Mouse (Mus musculus) ES-E14 (cell line): ENCODE data around the gene Cars. TPM values are rescaled to one million over a fixed set of nuclear protein-coding genes. Genes with fewer than 3 reads are reported as not detected.
"Not testable (repeated sequence)": the region's sequence is repeated elsewhere in the genome, so short reads cannot be mapped to it uniquely, and the experiment has no call there.

Experiments
- DNase-seq: peaks from one replicate; pipeline ENCODE4 v3.0.0-alpha.2; 2013; ENCODE audit warnings: low read depth, low spot score
- H3K27ac ChIP-seq: 2 replicates; pipeline ENCODE4 v1.5.1; 2012; ENCODE audit warnings: low read depth, mild to moderate bottlenecking, low read length, moderate library complexity, mixed read lengths; ENCODE audit not compliant: poor library complexity, insufficient read depth, severe bottlenecking
- H3K36me3 ChIP-seq: 2 replicates; pipeline ENCODE4 v1.6.1; 2012; ENCODE audit warnings: mild to moderate bottlenecking, low read length, moderate library complexity, mixed read lengths; ENCODE audit not compliant: control insufficient read depth, poor library complexity, insufficient read depth, severe bottlenecking
- H3K4me1 ChIP-seq, 2 experiments: fragments of 150-350 bp in 1 of 2; sonication (generic) in 1 of 2; 2 replicates each; pipeline ENCODE4 v1.6.1; 2012; ENCODE audit warnings: low read length in 2 of 2, mild to moderate bottlenecking in 1 of 2, mixed read lengths in 1 of 2; ENCODE audit not compliant: control insufficient read depth in 2 of 2, insufficient read depth in 2 of 2, poor library complexity in 1 of 2
- H3K4me3 ChIP-seq, 2 experiments: fragments of 150-350 bp in 1 of 2; sonication (generic) in 1 of 2; 2 replicates each; pipeline ENCODE4 v1.5.1; 2012; ENCODE audit warnings: low read length in 2 of 2, low read depth in 1 of 2, mild to moderate bottlenecking in 1 of 2, mixed read lengths in 1 of 2; ENCODE audit not compliant: insufficient read depth in 1 of 2, poor library complexity in 1 of 2, severe bottlenecking in 1 of 2
- H3K9ac ChIP-seq: 2 replicates; pipeline ENCODE4 v1.6.1; 2012; ENCODE audit warnings: low read depth, mild to moderate bottlenecking, low read length, mixed read lengths; ENCODE audit not compliant: poor library complexity, insufficient read depth, severe bottlenecking
- H3K9me3 ChIP-seq: fragments of 150-350 bp; sonication (generic); 2 replicates; pipeline ENCODE4 v1.6.1; 2012; ENCODE audit warnings: low read depth, mild to moderate bottlenecking, low read length; ENCODE audit not compliant: control insufficient read depth, insufficient read depth
- CHD2 ChIP-seq: IDR thresholded peaks from 2 replicates; pipeline ENCODE4 v1.6.1; 2014; ENCODE audit warnings: mild to moderate bottlenecking, low read depth, low read length, inconsistent platforms
- HCFC1 ChIP-seq: IDR thresholded peaks from 2 replicates; pipeline ENCODE4 v1.6.1; 2012; ENCODE audit warnings: low read length, inconsistent platforms, borderline replicate concordance; ENCODE audit not compliant: insufficient read depth
- MAFK ChIP-seq: IDR thresholded peaks from 2 replicates; pipeline ENCODE4 v1.6.1; 2014; ENCODE audit warnings: mild to moderate bottlenecking, low read depth, low read length, inconsistent platforms; ENCODE audit not compliant: insufficient read depth
- ZC3H11A ChIP-seq: IDR thresholded peaks from 2 replicates; pipeline ENCODE4 v1.6.1; 2012; ENCODE audit warnings: low read depth, mild to moderate bottlenecking, inconsistent platforms, low read length, borderline replicate concordance
- ZNF384 ChIP-seq: IDR thresholded peaks from 2 replicates; pipeline ENCODE4 v1.6.1; 2012; ENCODE audit warnings: low read depth, low read length, inconsistent platforms
- in situ Hi-C, 2 experiments: fragments of 600-800 bp; cut with MboI; formaldehyde crosslinking; loops; one replicate each; pipeline ENCODE4 v1.15.1; 2025; ENCODE audit warnings: low sequenced_read_pairs in 2 of 2, inconsistent platforms in 1 of 2; ENCODE audit not compliant: unreplicated experiment in 2 of 2
- total RNA-seq: library from RNA; depleted of rRNA; stranded (reverse); fragments of 300-350 nt; gene quantifications from 2 replicates; pipeline ENCODE4 v1.2.3, GENCODE M21; 2012; rRNA removed

Gene Cars
- 153 and 241 TPM in 2 replicates for total RNA-seq

DNA sequence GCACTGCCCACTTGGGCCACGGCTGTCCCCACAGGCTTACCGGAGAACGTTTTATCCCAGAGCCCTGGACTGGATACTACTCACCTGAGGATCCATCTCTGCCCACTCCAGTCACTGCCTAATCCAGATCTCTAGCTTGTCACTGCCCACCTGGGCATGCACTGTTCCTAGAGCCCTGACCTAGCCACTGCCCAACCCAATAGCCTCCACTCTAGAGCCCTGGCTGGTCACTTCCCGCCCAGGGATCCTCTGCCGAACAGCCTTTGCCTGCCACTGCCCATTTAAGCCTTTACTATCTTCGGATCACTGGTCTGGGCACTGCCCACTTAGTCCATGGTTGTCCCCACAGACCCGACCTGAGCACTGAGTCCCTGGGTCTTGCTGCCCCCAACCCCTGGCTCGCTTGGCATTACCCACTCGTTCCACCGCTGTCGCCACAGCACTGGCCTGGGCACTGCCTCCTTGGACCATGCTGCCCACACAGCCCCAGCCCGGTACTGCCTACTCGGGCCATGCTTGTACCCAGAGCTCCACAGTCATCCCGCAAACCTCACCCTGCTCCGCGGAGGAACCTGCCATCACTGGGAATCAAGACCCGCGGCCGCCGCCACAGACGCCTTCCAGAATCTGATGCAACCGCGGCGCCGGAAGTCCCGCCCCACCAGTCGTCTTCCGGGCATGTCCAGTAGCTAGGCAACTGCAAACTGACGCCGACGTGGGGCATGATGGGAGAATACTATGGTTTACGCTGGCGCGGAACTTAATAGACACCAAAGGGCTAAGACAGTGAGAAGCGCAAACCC lies at the start of gene Cars:
Cars (minus strand) TSS at position 663 of the 803 bp plus-strand sequence.
- peak within 1 kb of the TSS; percentile 89 for H3K9ac ChIP-seq
- no peaks in the 10 kb centered on the region for H3K9me3 ChIP-seq
- peak within 1 kb of the TSS; percentile 42; the same call in 1 of the 2 replicates for H3K27ac ChIP-seq
- peak within 1 kb of the TSS; percentile 84 to 100 for H3K4me3 ChIP-seq
- in situ Hi-C loops, result loop anchor here in 1 of 2 experiments (10.0 kb wide), 1 partner anchor 95 kb away; no protein-coding TSS in a partner anchor
- peaks cover 25% of the 10 kb centered on the region for H3K36me3 ChIP-seq
- TF ChIP-seq CHD2 (0 out of 2 replicates have a peak, but pooled peaks have one; percentile 26), MAFK (no peak), ZNF384 (no peak), HCFC1 (peak; percentile 71; the same call in 1 of the 2 replicates), ZC3H11A (no peak)
- peaks cover 4 to 9% of the 10 kb centered on the region in 2 experiments; a peak in 3 of 4 replicates for H3K4me1 ChIP-seq
- no peak for DNase-seq

DNA sequence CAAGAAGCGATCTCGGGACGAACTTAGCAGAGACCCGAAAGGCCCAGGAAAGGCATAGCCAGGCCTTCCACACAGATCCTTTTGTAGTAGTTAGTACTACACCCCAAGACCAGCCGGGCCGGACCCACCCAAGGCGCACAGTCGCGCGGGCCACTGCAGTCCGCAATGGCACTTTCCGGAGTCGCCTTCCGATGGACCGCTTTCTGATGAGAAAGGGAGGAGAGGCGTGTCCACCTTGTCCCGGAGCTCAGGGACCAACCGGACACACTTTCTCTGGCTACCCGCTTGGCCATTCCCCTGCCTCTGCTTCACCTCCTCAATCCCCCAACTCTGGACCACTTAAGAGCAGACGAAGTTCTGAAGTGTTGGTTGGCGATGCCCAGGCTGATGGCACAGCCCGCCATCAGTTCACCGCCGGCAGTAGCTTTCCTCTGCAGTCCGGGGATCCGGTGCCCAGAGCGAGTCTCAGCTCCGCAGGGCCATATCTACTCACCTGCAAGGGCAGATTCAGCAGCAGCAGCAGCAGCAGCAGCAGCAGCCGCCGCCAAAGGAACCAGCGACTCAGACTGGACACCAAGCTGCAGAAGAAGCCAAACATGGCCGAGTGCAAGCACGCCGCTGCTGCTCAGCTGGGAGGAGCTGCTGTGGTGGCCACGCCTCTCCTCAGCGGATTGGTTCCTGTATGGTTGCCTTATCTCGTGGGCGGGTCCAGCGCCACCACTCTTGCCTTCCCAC lies 49.3 kb upstream of the Cars start, which contains the start of gene Tnfrsf22:
Tnfrsf22 (minus strand) TSS at position 628 of the 735 bp plus-strand sequence.
- H3K4me3 ChIP-seq, result peak within 1 kb of the TSS; percentile 90 to 97
- no peaks in the 10 kb centered on the region for H3K4me1 ChIP-seq
- in situ Hi-C loops, result no loop called here
- H3K36me3 ChIP-seq, result no peaks in the 10 kb centered on the region
- peak within 1 kb of the TSS; percentile 89 for H3K9ac ChIP-seq
- DNase-seq, result peak; percentile 73
- H3K27ac ChIP-seq, result no peak within 1 kb of the TSS
- TF ChIP-seq CHD2 (no peak), MAFK (no peak), ZC3H11A (no peak), ZNF384 (no peak), HCFC1 (no peak)
- no peaks in the 10 kb centered on the region for H3K9me3 ChIP-seq

DNA sequence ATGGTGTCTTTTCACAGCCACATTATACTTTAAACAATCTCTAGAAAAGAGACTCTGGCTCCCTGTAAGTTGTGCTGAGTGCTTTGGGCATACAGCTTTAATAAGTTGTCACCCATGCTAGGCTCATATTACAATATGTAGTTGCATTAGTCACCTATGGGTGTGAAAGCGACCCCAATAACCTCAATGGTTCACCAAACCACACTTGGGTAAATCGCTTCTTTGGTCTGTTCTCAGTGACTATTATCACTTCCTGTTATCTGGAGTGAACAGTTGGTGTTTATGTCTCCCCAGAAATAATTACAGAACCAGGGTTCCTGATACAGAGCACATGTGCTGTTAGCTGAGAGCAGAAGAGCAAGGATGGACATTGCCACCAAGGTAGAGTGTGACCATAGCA lies 44.1 kb upstream of the Cars start:
- H3K4me1 ChIP-seq, DNase-seq, H3K9me3 ChIP-seq, H3K27ac ChIP-seq, H3K4me3 ChIP-seq, in situ Hi-C loops, H3K9ac ChIP-seq, H3K36me3 ChIP-seq: not testable (repeated sequence)

DNA sequence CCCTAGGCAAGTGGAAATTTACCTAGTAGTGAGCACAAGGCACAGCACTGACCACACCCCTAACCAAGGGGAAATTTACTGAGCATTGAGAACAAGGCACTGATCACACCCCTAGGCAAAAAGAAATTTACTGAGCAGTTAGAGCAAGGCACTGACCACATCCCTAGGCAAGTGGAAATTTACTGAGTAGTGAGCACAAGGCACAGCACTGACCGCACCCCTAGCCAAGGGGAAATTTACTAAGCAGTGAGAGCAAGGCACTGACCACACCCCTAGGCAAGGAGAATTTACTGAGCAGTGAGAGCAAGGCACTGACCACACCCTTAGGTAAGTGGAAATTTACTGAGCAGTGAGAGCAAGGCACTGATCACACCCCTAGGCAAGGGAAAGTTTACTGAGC lies 36.8 kb upstream of the Cars start:
- in situ Hi-C loops, result no loop called here
- TF ChIP-seq MAFK (no peak), ZNF384 (no peak)
- Histone ChIP-seq H3K9me3 (no peaks in the 10 kb centered on the region), H3K27ac (peak overlapping the region; percentile 44), H3K4me3 (no peak overlapping the region), H3K4me1 (peaks cover 0 to 3% of the 10 kb centered on the region in 2 experiments; a peak in 1 of 4 replicates), H3K36me3 (peaks cover 2% of the 10 kb centered on the region; the same call in 1 of the 2 replicates), H3K9ac (no peak overlapping the region)
- peak; percentile 28 for DNase-seq
